Mouse (Mus musculus): ENCODE data around the gene Gm7682. TPM values are rescaled to one million over a fixed set of nuclear protein-coding genes. Genes with fewer than 3 reads are reported as not detected.
"Not testable (repeated sequence)": the region's sequence is repeated elsewhere in the genome, so short reads cannot be mapped to it uniquely, and the experiment has no call there.

The Gm7682 gene
- total RNA-seq (2021): not detected
- long read RNA-seq, experiment 1: 0 reads
- long read RNA-seq, experiment 2: 0 reads

- not testable (repeated sequence) for DNase-seq (ENCODE audit: low spot score in 2 of 2); H3K4me3 ChIP-seq; H3K27ac ChIP-seq
Observed at GRCm38 (mm10) chr5:94445484-94445883, at the start of gene Gm7682. Gene Gm7682 (plus strand): TSS chr5:94445784.

Other genes with a start within 250 kb of the Gm7682 start
- not detected for gene Gm3106, start 227.8 kb upstream of the Gm7682 start, total RNA-seq (2021)
- not detected for gene A430089I19Rik, start 139.0 kb upstream of the Gm7682 start, total RNA-seq (2021)
- gene Gm6502, start 131.3 kb upstream of the Gm7682 start, total RNA-seq (2021): not detected
- gene AA792892, start 106.0 kb upstream of the Gm7682 start, total RNA-seq (2021): not detected
- not detected for gene Gm3139, start 80.5 kb downstream of the Gm7682 start, total RNA-seq (2021)
- gene Gm3147, start 170.6 kb downstream of the Gm7682 start, total RNA-seq (2021): not detected
- not detected for gene Gm6509, start 178.2 kb downstream of the Gm7682 start, total RNA-seq (2021)
- gene Gm6205, start 202.6 kb downstream of the Gm7682 start, total RNA-seq (2021): not detected